Mouse (Mus musculus) erythroblast, embryonic 14.5 days (primary cell): ENCODE data around the gene Pde4d.

ENCODE experiments used
- GATA1 ChIP-seq: IDR thresholded peaks from 2 replicates; pipeline ENCODE4 v1.6.1; 2012; ENCODE audit warnings: low read length, inconsistent platforms, mixed read lengths
- TAL1 ChIP-seq: IDR thresholded peaks from 3 replicates; pipeline ENCODE4 v1.6.1; 2012; ENCODE audit warnings: low read length, inconsistent platforms, mixed read lengths

- no peak for TF ChIP-seq GATA1
- TF ChIP-seq TAL1 = no peak
Observed at GRCm38 (mm10) chr13:109615785-109616281, 1166.1 kb downstream of the Pde4d start.
